Mouse (Mus musculus) CD4-positive, CD25-positive, alpha-beta regulatory T cell, adult 4 months (primary cell): Measurements from ENCODE around the gene Ufl1. TPM values are rescaled to one million over a fixed set of nuclear protein-coding genes. Genes with fewer than 3 reads are reported as not detected.

Source experiments
- polyA plus RNA-seq, 2 experiments: library from polyadenylated mRNA; unstranded; fragments of 100-300 nt; shearing (Covaris generic); gene quantifications; one replicate each; pipeline ENCODE4 v1.2.1; 2017

Ufl1 gene
- polyA plus RNA-seq, 2 experiments from 2014 or later: 32.5 to 35.9 TPM

Other genes starting within 250 kb of the Ufl1 start
- not detected for gene Fhl5, start 38.9 kb downstream of the Ufl1 start, polyA plus RNA-seq